Mouse (Mus musculus): ENCODE measurements around the gene E2f1. TPM values are rescaled to one million over a fixed set of nuclear protein-coding genes. Genes with fewer than 3 reads are reported as not detected.
A peak's percentile ranks its signal among the peaks of the same experiment; 100 is the strongest.

E2f1 gene
- polyA plus RNA-seq, 1 experiment = 15.0 TPM

GRCm38 (mm10) chr2:154566641-154567040, 3.1 kb downstream of the E2f1 start:
- DNase-seq (ENCODE audit: low read depth) = no peak
- no peak for TF ChIP-seq POLR2A (IDR thresholded peaks at IDR 0.05; ENCODE audit: borderline replicate concordance, extremely low read depth, insufficient read depth, insufficient read length, poor library complexity, severe bottlenecking)
- no peak for TF ChIP-seq CTCF (IDR thresholded peaks at IDR 0.05; ENCODE audit: borderline replicate concordance, extremely low read depth, insufficient read depth, insufficient read length)

- DNase-seq (ENCODE audit: low read depth) = peak; percentile 61
- TF ChIP-seq CTCF (IDR thresholded peaks at IDR 0.05; ENCODE audit: borderline replicate concordance, extremely low read depth, insufficient read depth, insufficient read length) = no peak
- TF ChIP-seq POLR2A (IDR thresholded peaks at IDR 0.05; ENCODE audit: borderline replicate concordance, extremely low read depth, insufficient read depth, insufficient read length, poor library complexity, severe bottlenecking) = no peak
Observed at GRCm38 (mm10) chr2:154565562-154565961, 4.1 kb downstream of the E2f1 start.

GRCm38 (mm10) chr2:154563612-154564170, 6.0 kb downstream of the E2f1 start:
- TF ChIP-seq CTCF (IDR thresholded peaks at IDR 0.05; ENCODE audit: borderline replicate concordance, extremely low read depth, insufficient read depth, insufficient read length) (no peak), POLR2A (IDR thresholded peaks at IDR 0.05; ENCODE audit: borderline replicate concordance, extremely low read depth, insufficient read depth, insufficient read length, poor library complexity, severe bottlenecking) (no peak)
- DNase-seq (ENCODE audit: low read depth) = no peak

GRCm38 (mm10) chr2:154558264-154559039, 11.2 kb downstream of the E2f1 start, which contains the start of gene Necab3:
Gene Necab3 (minus strand): TSS chr2:154558890.
- DNase-seq (ENCODE audit: low read depth) = peak; percentile 68
- TF ChIP-seq POLR2A (IDR thresholded peaks at IDR 0.05; ENCODE audit: borderline replicate concordance, extremely low read depth, insufficient read depth, insufficient read length, poor library complexity, severe bottlenecking) (no peak), CTCF (IDR thresholded peaks at IDR 0.05; ENCODE audit: borderline replicate concordance, extremely low read depth, insufficient read depth, insufficient read length) (no peak)

GRCm38 (mm10) chr2:154557184-154557832, 12.4 kb downstream of the E2f1 start:
- DNase-seq (ENCODE audit: low read depth) = no peak

GRCm38 (mm10) chr2:154555235-154555634, 14.5 kb downstream of the E2f1 start:
- no peak for DNase-seq (ENCODE audit: low read depth)
- TF ChIP-seq CTCF (IDR thresholded peaks at IDR 0.05; ENCODE audit: borderline replicate concordance, extremely low read depth, insufficient read depth, insufficient read length) (no peak), POLR2A (IDR thresholded peaks at IDR 0.05; ENCODE audit: borderline replicate concordance, extremely low read depth, insufficient read depth, insufficient read length, poor library complexity, severe bottlenecking) (no peak)

More at GRCm38 (mm10) chr2:154557184-154557832, 12.4 kb downstream of the E2f1 start:
- TF ChIP-seq CTCF (IDR thresholded peaks at IDR 0.05; ENCODE audit: borderline replicate concordance, extremely low read depth, insufficient read depth, insufficient read length) (no peak), POLR2A (IDR thresholded peaks at IDR 0.05; ENCODE audit: borderline replicate concordance, extremely low read depth, insufficient read depth, insufficient read length, poor library complexity, severe bottlenecking) (no peak)

GRCm38 (mm10) chr2:154552424-154552907, 17.2 kb downstream of the E2f1 start:
- DNase-seq (ENCODE audit: low read depth) = peak; percentile 92
- TF ChIP-seq POLR2A (IDR thresholded peaks at IDR 0.05; ENCODE audit: borderline replicate concordance, extremely low read depth, insufficient read depth, insufficient read length, poor library complexity, severe bottlenecking) (no peak), CTCF (IDR thresholded peaks at IDR 0.05; ENCODE audit: borderline replicate concordance, extremely low read depth, insufficient read depth, insufficient read length) (peak; percentile 66)

GRCm38 (mm10) chr2:154551927-154552326, 17.8 kb downstream of the E2f1 start:
- DNase-seq (ENCODE audit: low read depth) = peak; percentile 59
- no peak for TF ChIP-seq POLR2A (IDR thresholded peaks at IDR 0.05; ENCODE audit: borderline replicate concordance, extremely low read depth, insufficient read depth, insufficient read length, poor library complexity, severe bottlenecking)
- TF ChIP-seq CTCF (IDR thresholded peaks at IDR 0.05; ENCODE audit: borderline replicate concordance, extremely low read depth, insufficient read depth, insufficient read length) = no peak

GRCm38 (mm10) chr2:154551476-154551875, 18.2 kb downstream of the E2f1 start, which contains the start of gene Actl10:
Gene Actl10 (plus strand): TSS chr2:154551776.
- TF ChIP-seq POLR2A (IDR thresholded peaks at IDR 0.05; ENCODE audit: borderline replicate concordance, extremely low read depth, insufficient read depth, insufficient read length, poor library complexity, severe bottlenecking) (no peak), CTCF (IDR thresholded peaks at IDR 0.05; ENCODE audit: borderline replicate concordance, extremely low read depth, insufficient read depth, insufficient read length) (no peak)

GRCm38 (mm10) chr2:154550937-154551336, 18.8 kb downstream of the E2f1 start:
- DNase-seq (ENCODE audit: low read depth) = peak; percentile 56
- TF ChIP-seq CTCF (IDR thresholded peaks at IDR 0.05; ENCODE audit: borderline replicate concordance, extremely low read depth, insufficient read depth, insufficient read length) (no peak), POLR2A (IDR thresholded peaks at IDR 0.05; ENCODE audit: borderline replicate concordance, extremely low read depth, insufficient read depth, insufficient read length, poor library complexity, severe bottlenecking) (no peak)

More at GRCm38 (mm10) chr2:154551476-154551875, 18.2 kb downstream of the E2f1 start, which contains the start of gene Actl10:
- no peak for DNase-seq (ENCODE audit: low read depth)

- DNase-seq (ENCODE audit: low read depth) = no peak
- no peak for TF ChIP-seq POLR2A (IDR thresholded peaks at IDR 0.05; ENCODE audit: borderline replicate concordance, extremely low read depth, insufficient read depth, insufficient read length, poor library complexity, severe bottlenecking)
- TF ChIP-seq CTCF (IDR thresholded peaks at IDR 0.05; ENCODE audit: borderline replicate concordance, extremely low read depth, insufficient read depth, insufficient read length) = 0 out of 2 replicates have a peak, but pooled peaks have one; percentile 14
Observed at GRCm38 (mm10) chr2:154549886-154550189, 19.9 kb downstream of the E2f1 start.

Measured in brain, embryonic 14.5 days (tissue).